Mouse (Mus musculus): Measurements from ENCODE around the gene Gtf2f1.

DNA sequence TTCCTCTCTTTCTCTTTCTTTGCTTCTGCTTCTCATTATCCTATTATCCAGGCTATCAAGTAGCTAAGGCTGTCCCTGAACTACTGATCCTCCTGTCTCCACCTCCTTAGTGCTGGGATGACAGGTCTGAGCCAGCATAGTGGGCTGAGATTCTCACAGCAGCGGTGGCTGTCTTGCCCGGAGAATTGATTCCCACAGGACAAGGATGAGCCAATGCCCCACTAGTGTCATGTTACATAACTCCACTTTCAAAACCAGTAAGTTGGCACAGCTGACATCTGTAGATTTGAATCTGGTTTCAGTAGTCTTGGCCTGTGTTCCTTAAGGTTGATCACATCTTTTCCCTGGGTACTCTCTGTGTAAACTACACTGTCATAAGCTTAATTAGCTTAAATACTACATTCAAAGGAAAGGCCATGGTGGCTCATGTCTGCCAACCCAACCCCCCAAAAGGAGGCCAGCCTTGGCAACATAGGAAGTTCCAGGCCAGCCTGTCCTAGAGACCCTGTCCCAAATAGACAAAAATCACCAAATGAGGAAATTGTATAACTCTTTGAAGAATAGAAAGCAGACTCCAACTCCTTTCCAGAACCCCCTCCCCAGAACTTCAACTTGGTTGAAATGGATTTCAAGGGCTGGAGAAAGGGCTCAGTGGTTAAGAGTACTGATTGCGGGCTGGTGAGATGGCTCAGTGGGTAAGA lies 24.8 kb downstream of the Gtf2f1 start:
- no peak for TF ChIP-seq EP300 (IDR thresholded peaks at IDR 0.05; ENCODE audit: low read depth in 1 of 2, low read length in 2 of 2)
- TF ChIP-seq BHLHE40 (IDR thresholded peaks at IDR 0.05; ENCODE audit: borderline replicate concordance, low read depth, low read length): no peak
- no peak for TF ChIP-seq CTCF (IDR thresholded peaks at IDR 0.05 in 2 of 3, conservative IDR thresholded peaks at IDR 0.05 in 1 of 3; ENCODE audit: control insufficient read depth in 1 of 3, insufficient read depth in 1 of 3, low read depth in 2 of 3, low read length in 3 of 3, poor library complexity in 1 of 3, severe bottlenecking in 1 of 3)
- no peak for TF ChIP-seq JUND (IDR thresholded peaks at IDR 0.05; ENCODE audit: low read depth, low read length)
- TF ChIP-seq POLR2AphosphoS5 (IDR thresholded peaks at IDR 0.05; ENCODE audit: borderline replicate concordance, low read depth, low read length): no peak
- no peak for TF ChIP-seq MAX (IDR thresholded peaks at IDR 0.05; ENCODE audit: low read length)
- TF ChIP-seq POLR2A (IDR thresholded peaks at IDR 0.05; ENCODE audit: control insufficient read depth in 1 of 2, insufficient read depth in 1 of 2, low read depth in 1 of 2, low read length in 2 of 2, poor library complexity in 1 of 2): no peak
- TF ChIP-seq ZMIZ1 (IDR thresholded peaks at IDR 0.05; ENCODE audit: low read depth, low read length): no peak
- no peak for TF ChIP-seq MXI1 (IDR thresholded peaks at IDR 0.05; ENCODE audit: low read depth, low read length)
- TF ChIP-seq RCOR1 (IDR thresholded peaks at IDR 0.05; ENCODE audit: low read depth, low read length): no peak
- TF ChIP-seq MAFK (IDR thresholded peaks at IDR 0.05; ENCODE audit: borderline replicate concordance, low read depth, low read length): no peak
- TF ChIP-seq ZNF384 (IDR thresholded peaks at IDR 0.05; ENCODE audit: low read depth, low read length): no peak
- no peak for TF ChIP-seq E2F4 (IDR thresholded peaks at IDR 0.05; ENCODE audit: borderline replicate concordance, low read depth, low read length)
- no peak for TF ChIP-seq SMC3 (IDR thresholded peaks at IDR 0.05; ENCODE audit: low read depth, low read length)
